Mouse (Mus musculus): ENCODE results near the gene Tbx4.

Gene Tbx4

GRCm38 (mm10) chr11:85885665-85886428 is at the start of gene Tbx4:
Gene Tbx4, plus strand, starts transcription at chr11:85886422.
- peak; percentile 59 for DNase-seq

GRCm38 (mm10) chr11:85836523-85837290 is 49.5 kb upstream of the Tbx4 start:
- no peak for DNase-seq

- no peak for DNase-seq
Measured at GRCm38 (mm10) chr11:85837291-85837647, 49.0 kb upstream of the Tbx4 start.

GRCm38 (mm10) chr11:85837648-85838423 is 48.4 kb upstream of the Tbx4 start:
- DNase-seq, result no peak

DNA sequence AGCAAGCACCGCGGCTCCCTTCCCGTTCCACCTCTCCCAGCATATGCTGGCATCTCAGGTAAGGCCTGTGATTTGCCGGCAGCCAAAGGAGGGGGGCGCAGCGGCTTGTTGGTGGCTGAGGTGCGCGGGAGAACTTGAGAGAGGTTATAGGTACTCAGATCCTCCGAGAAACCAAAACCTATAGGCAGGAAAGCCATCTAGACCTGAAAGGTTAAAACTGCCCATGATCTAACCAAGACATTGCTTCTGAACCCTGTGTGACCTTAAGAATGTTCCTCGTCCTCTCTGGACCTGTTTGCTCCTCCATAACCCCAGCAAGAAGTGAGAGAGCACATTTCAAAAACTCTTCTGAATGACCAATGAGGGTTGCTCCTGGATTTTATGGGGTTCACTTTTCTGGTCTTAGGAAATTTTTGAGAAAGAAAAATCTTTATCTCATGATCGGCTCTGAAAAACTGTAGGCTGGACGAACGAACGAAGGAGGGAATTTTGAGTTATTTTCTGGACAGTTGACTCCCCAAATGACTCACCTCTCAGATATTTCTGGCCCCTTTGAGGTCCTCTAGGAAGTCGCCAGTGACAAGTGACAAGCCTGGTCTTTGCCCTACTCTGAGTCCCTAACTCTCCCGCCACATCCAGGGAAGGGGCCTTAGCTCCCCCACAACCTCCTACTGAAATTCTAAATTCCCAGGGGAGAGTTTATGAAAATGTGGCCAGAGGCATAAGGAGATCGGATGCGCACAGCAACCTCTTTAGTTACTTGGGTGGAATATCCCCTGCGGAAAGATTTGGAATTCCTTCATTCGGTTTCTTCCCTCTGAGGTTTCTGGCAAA is 47.6 kb upstream of the Tbx4 start:
- no peak for DNase-seq

- no peak for DNase-seq
Measured at GRCm38 (mm10) chr11:85839258-85840030, 46.8 kb upstream of the Tbx4 start.

GRCm38 (mm10) chr11:85840031-85840802 is 46.0 kb upstream of the Tbx4 start:
- DNase-seq, result no peak

GRCm38 (mm10) chr11:85840803-85841145 is 45.4 kb upstream of the Tbx4 start:
- no peak for DNase-seq

DNA sequence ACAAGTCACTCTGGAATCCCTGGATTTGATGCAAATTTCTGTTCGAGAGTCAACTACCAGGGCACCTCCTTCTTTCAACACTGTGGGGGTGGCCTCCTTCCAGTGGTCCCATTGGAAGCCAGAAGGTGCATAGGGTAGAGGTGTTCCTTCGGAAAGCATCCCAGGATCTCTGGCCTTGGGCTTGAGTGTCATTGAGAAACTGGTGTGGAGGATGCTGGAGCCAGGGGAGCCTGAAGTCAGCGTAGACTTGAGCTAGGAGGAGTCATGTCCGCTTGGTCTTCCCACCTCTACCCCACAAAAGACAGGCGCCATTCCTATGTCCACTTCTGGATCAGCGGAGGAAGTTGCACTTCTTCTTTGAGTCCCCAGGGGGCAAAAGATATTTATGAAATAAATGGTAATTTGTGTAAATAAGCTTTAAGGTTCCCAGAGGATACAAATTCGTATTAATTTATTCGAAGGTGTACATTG is 45.0 kb upstream of the Tbx4 start:
- DNase-seq, result no peak

GRCm38 (mm10) chr11:85841980-85842379 is 44.2 kb upstream of the Tbx4 start:
- no peak for DNase-seq

DNA sequence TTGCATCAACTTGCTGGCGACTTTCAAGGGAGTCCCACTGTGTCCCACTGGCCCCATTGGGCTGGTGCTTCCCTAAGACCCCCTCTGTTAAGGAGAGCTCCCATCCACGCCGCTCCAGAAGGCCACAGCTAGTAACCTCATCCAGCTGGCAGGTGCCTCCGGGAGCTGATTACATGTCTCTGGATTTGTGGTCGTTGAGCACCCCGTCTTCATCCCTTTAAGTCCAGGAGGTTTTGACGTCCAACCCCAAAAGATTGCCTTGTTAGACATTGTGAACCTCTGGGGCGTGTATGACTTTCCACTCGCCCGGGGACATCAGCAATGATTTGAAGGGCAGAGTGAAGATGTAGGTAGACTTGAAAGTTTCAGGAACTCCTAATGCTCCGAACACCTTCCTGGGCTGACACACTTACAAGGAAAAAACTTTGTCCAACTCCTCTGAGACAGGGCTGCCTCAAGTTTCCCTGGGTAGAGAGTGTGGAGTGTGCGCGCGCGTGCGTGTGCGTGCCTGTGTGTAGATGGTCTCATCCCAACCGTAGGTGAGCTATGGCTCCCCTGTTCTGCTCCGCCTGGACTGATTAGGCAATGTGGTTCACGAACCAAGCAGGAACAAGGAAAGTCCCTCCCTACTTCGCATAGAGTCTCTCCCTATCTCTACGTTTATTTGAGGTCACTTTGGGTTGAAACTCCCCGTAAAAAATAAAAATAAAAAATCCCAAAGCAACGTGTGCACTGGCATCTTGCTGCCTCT is 43.5 kb upstream of the Tbx4 start:
- DNase-seq, result no peak

- DNase-seq, result peak; percentile 83
Measured at GRCm38 (mm10) chr11:85843347-85843692, 42.9 kb upstream of the Tbx4 start.

- DNase-seq, result peak; percentile 93
Measured at GRCm38 (mm10) chr11:85844144-85844965, 41.9 kb upstream of the Tbx4 start.

GRCm38 (mm10) chr11:85844971-85845370 is 41.3 kb upstream of the Tbx4 start:
- DNase-seq, result no peak

DNA sequence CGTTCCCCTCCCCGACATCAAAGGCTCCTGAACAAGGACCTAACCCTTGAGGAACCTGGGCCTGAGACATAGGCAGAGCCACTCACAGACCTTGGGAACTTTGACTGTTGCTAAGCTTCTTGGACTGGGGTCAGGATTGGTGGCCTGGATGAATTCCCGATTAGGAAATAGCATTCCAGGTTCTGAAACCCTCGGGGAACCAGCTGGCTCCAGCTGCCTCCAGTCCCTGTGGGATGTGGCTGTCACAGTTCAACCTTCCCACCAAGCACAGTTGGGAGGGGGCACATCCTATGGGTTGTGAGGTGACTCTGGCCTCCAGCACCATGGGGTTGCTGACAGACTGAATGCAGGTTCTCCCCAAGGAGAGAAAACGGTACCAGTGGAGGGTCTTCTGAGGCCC is 40.3 kb upstream of the Tbx4 start:
- DNase-seq, result peak; percentile 84

GRCm38 (mm10) chr11:85846509-85846908 is 39.7 kb upstream of the Tbx4 start:
- DNase-seq, result peak; percentile 87

DNA sequence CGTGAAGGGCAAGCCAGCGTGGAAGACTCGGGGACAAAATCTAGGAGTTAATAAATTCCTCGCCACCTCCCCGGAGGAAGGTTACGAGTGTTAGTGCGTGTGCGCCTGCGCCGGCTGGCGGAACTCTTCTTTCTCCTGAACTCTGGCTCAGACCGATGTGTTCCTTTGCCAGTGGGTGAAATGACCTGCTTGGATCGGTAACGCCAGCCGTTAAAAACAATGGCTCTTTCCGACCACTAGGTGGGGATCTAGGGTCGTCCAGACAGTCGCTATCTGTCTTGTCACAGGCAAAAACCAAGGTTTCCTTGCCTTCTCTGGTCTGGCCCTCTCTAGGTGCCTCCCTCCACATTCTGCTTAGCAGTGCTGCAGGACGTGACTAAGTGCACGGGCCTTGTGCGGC is 37.2 kb upstream of the Tbx4 start:
- DNase-seq, result peak; percentile 80

DNA sequence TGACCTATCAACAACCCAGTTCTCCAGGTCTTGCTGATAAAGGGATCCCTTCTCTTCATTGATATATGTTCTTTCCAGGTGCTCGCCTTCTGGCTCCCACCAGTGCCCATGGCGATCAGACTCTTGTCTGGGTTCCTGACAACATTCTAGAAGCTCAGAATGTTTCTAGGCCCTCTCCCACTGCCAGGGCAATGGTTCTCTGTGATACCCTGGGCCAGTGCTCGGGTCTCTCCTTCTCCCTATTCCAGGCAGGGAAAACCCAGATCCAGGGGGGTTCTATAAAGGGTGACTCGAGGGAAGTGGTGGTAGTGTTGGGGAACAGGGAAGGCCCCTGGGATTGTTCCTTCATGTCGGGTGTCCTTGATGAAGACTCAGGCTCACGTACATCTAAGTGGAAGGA is 36.0 kb upstream of the Tbx4 start, which contains the start of gene Gm11444:
TSS of gene Gm11444 (minus strand) at position 101 of the 400 bp plus-strand sequence.
- DNase-seq, result no peak

- no peak for DNase-seq
Measured at GRCm38 (mm10) chr11:85850758-85851157, 35.5 kb upstream of the Tbx4 start.

All from lung, postnatal 36 days (tissue).